ENCODE assay signal across 10 mouse cellular contexts in genomic region chr3:50983962-50984765, GRCm38 (mm10).
A peak's percentile ranks its signal among the peaks of the same experiment; 100 is the strongest.
DNase-seq lines count a peak whose midpoint lies in the region; ATAC-seq lines count a peak whose summit lies in the region.
"Had no signal": no experiment of that assay in that cellular context is flagged by ENCODE, and none has a peak within 500 bp of the region (broad histone marks: within the 10 kb centered on the region; RNA-seq: fewer than 3 reads in every experiment).

No protein-coding gene starts in this region.

- 46% methylated on average over 12 of the region's 12 CpGs for WGBS in lung, embryonic 15.5 days

- H3K27me3 ChIP-seq in lung, embryonic 15.5 days = no peaks in the 10 kb centered on the region

- H3K27ac ChIP-seq in lung, embryonic 15.5 days = no peak overlapping the region
- H3K27ac ChIP-seq: gastrocnemius, adult 2 months had no signal

- H3K4me1 ChIP-seq in lung, embryonic 15.5 days = peaks cover 9% of the 10 kb centered on the region; the same call in 1 of the 2 replicates

- no peak for DNase-seq in lung, postnatal 4 days
- peak; percentile 39 to 40 for DNase-seq in frontal cortex, postnatal 25 days (ENCODE audit: low spot score in 2 of 2)
- peak; percentile 71 to 96 for DNase-seq in left cerebral cortex, postnatal 25 days (ENCODE audit: low spot score in 2 of 2)
- peak; percentile 59 for DNase-seq in right cerebral cortex, postnatal 25 days
- no peak for DNase-seq in cerebellum, adult 18-20 months
- DNase-seq in testis, postnatal 10 days (ENCODE audit: low spot score) = no peak
- DNase-seq: cerebellum, adult 9-10 months; gastrocnemius, adult 2 months had no signal

- H3K4me2 ChIP-seq in lung, embryonic 15.5 days = no peak overlapping the region

- no peaks in the 10 kb centered on the region for H3K36me3 ChIP-seq in lung, embryonic 15.5 days

- H3K9me3 ChIP-seq in lung, embryonic 15.5 days = no peaks in the 10 kb centered on the region

- no peak overlapping the region for H3K9ac ChIP-seq in lung, embryonic 15.5 days

- intact Hi-C loops in left cerebral cortex, postnatal 25 days (cut with DNase I) = loop anchor here (2.0 to 10.0 kb wide), 3 partner anchors 67 to 211 kb away; no protein-coding TSS in a partner anchor

- no peak overlapping the region for H3K4me3 ChIP-seq in lung, embryonic 15.5 days
- H3K4me3 ChIP-seq: gastrocnemius, adult 2 months had no signal

- ATAC-seq in lung, embryonic 15.5 days (ENCODE audit: borderline replicate concordance, extremely low read depth, low FRiP score, low TSS enrichment) = peak; percentile 85; the same call in 1 of the 2 replicates
- ATAC-seq: intestine, postnatal 0 days had no signal

Comparison
In these comparisons a context has a peak if more than half of its experiments do, and no peak if none do; other contexts are left out.
1. DNase-seq: peak in frontal cortex, postnatal 25 days (2 of 2), left cerebral cortex, postnatal 25 days (2 of 2) and right cerebral cortex, postnatal 25 days (single experiment); none in lung, postnatal 4 days (0 of 2), cerebellum, adult 18-20 months (0 of 2) and testis, postnatal 10 days (single experiment).